Mouse (Mus musculus) midbrain, embryonic 15.5 days (tissue): ENCODE results near the gene Fbxl15. TPM values are rescaled to one million over a fixed set of nuclear protein-coding genes. Genes with fewer than 3 reads are reported as not detected.

Source experiments
- ATAC-seq: fragments of 200-750 bp; cut with Nextera tagmentation; replicated peaks from 2 replicates; pipeline ENCODE4 v1.8.0; 2017; ENCODE audit warnings: moderate TSS enrichment
- H3K27ac ChIP-seq: fragments of 300-500 bp; sonication (generic); 2 replicates; pipeline ENCODE4 v1.5.1; 2015; ENCODE audit warnings: mild to moderate bottlenecking, inconsistent platforms
- H3K27me3 ChIP-seq: fragments of 300-500 bp; sonication (generic); replicated peaks from 2 replicates; pipeline ENCODE4 v1.6.1; 2015; ENCODE audit warnings: inconsistent platforms
- H3K36me3 ChIP-seq: fragments of 300-500 bp; sonication (generic); replicated peaks from 2 replicates; pipeline ENCODE4 v1.6.1; 2015; ENCODE audit warnings: inconsistent platforms
- H3K4me1 ChIP-seq: fragments of 300-500 bp; sonication (generic); 2 replicates; pipeline ENCODE4 v1.6.1; 2015; ENCODE audit warnings: inconsistent platforms
- H3K4me2 ChIP-seq: fragments of 300-500 bp; sonication (generic); 2 replicates; pipeline ENCODE4 v1.6.1; 2015; ENCODE audit warnings: inconsistent platforms, mild to moderate bottlenecking, moderate library complexity
- H3K4me3 ChIP-seq: fragments of 300-500 bp; sonication (generic); 2 replicates; pipeline ENCODE4 v1.5.1; 2015; ENCODE audit warnings: mild to moderate bottlenecking, inconsistent platforms
- H3K9ac ChIP-seq: fragments of 300-500 bp; sonication (generic); 2 replicates; pipeline ENCODE4 v1.6.1; 2015; ENCODE audit warnings: mild to moderate bottlenecking, inconsistent platforms
- H3K9me3 ChIP-seq: fragments of 300-500 bp; sonication (generic); 2 replicates; pipeline ENCODE4 v1.6.1; 2016; ENCODE audit warnings: inconsistent platforms
- WGBS: fragments of 180-500 bp; shearing (Covaris S2); methylation state at CpG from one replicate; pipeline ENCODE4 v1.1.7; 2015; ENCODE audit warnings: mixed read lengths; 5-methylcytosine and 5-hydroxymethylcytosine counted together
- polyA plus RNA-seq: library from polyadenylated mRNA; unstranded; fragments of >200 nt; fragmentation: Nextera tagmentation; extraction: Ambion mirVana; gene quantifications from 2 replicates; pipeline ENCODE4 v1.2.1, GENCODE M21; 2015

Fbxl15 gene
- polyA plus RNA-seq, 1 experiment from 2014 or later: 48.2 TPM

GRCm38 (mm10) chr19:46339287-46339971 is 11.4 kb downstream of the Fbxl15 start:
- WGBS: 82% methylated on average over 6 of the region's 7 CpGs
- H3K36me3 ChIP-seq: no peaks in the 10 kb centered on the region
- H3K4me3 ChIP-seq: peak overlapping the region; percentile 69
- peak overlapping the region; percentile 64 for H3K27ac ChIP-seq
- H3K4me2 ChIP-seq: peak overlapping the region; percentile 40
- peak; percentile 4; the same call in 1 of the 2 replicates for ATAC-seq
- H3K9ac ChIP-seq: no peak overlapping the region
- H3K27me3 ChIP-seq: no peaks in the 10 kb centered on the region
- H3K9me3 ChIP-seq: no peaks in the 10 kb centered on the region
- H3K4me1 ChIP-seq: peaks cover 27% of the 10 kb centered on the region

- H3K9ac ChIP-seq: no peak overlapping the region
- H3K4me3 ChIP-seq: no peak overlapping the region
- H3K27ac ChIP-seq: no peak overlapping the region
- H3K27me3 ChIP-seq: 0 out of 2 replicates have a peak, but pooled peaks cover under 1% of the 10 kb centered on the region
- H3K36me3 ChIP-seq: no peaks in the 10 kb centered on the region
- no peak overlapping the region for H3K4me2 ChIP-seq
- ATAC-seq: no peak
- 23% methylated on average over 7 of the region's 7 CpGs for WGBS
- H3K4me1 ChIP-seq: peaks cover 18% of the 10 kb centered on the region
- no peaks in the 10 kb centered on the region for H3K9me3 ChIP-seq
Measured at GRCm38 (mm10) chr19:46344710-46345419, 16.9 kb downstream of the Fbxl15 start.

GRCm38 (mm10) chr19:46347146-46347545 is 19.2 kb downstream of the Fbxl15 start:
- Histone ChIP-seq H3K27ac (no peak overlapping the region), H3K9me3 (no peaks in the 10 kb centered on the region), H3K27me3 (0 out of 2 replicates have a peak, but pooled peaks cover 5% of the 10 kb centered on the region), H3K4me2 (no peak overlapping the region), H3K4me1 (peaks cover 20% of the 10 kb centered on the region), H3K4me3 (no peak overlapping the region), H3K36me3 (no peaks in the 10 kb centered on the region), H3K9ac (no peak overlapping the region)
- no peak for ATAC-seq
- 100% methylated on average over 1 of the region's 1 CpGs for WGBS

- Histone ChIP-seq H3K9me3 (no peaks in the 10 kb centered on the region), H3K27ac (peak overlapping the region; percentile 91), H3K27me3 (0 out of 2 replicates have a peak, but pooled peaks cover 5% of the 10 kb centered on the region), H3K4me1 (peaks cover 20% of the 10 kb centered on the region), H3K36me3 (no peaks in the 10 kb centered on the region), H3K4me3 (peak overlapping the region; percentile 67), H3K4me2 (peak overlapping the region; percentile 65), H3K9ac (peak overlapping the region; percentile 82)
- ATAC-seq: peak; percentile 15; the same call in 1 of the 2 replicates
- 27% methylated on average over 14 of the region's 14 CpGs for WGBS
Measured at GRCm38 (mm10) chr19:46347936-46348668, 20.1 kb downstream of the Fbxl15 start.

GRCm38 (mm10) chr19:46348761-46349458 is 20.9 kb downstream of the Fbxl15 start:
- under 1% methylated on average over 71 of the region's 78 CpGs for WGBS
- ATAC-seq: peak; percentile 96

GRCm38 (mm10) chr19:46349550-46349949 is 21.6 kb downstream of the Fbxl15 start:
- ATAC-seq: peak; percentile 10
- Histone ChIP-seq H3K27ac (peak overlapping the region; percentile 91), H3K4me1 (peaks cover 20% of the 10 kb centered on the region), H3K9me3 (no peaks in the 10 kb centered on the region), H3K4me2 (peak overlapping the region; percentile 65), H3K9ac (peak overlapping the region; percentile 82), H3K4me3 (peak overlapping the region; percentile 67), H3K36me3 (no peaks in the 10 kb centered on the region), H3K27me3 (0 out of 2 replicates have a peak, but pooled peaks cover 5% of the 10 kb centered on the region)
- 29% methylated on average over 6 of the region's 6 CpGs for WGBS

More at GRCm38 (mm10) chr19:46348761-46349458, 20.9 kb downstream of the Fbxl15 start:
- Histone ChIP-seq H3K9me3 (no peaks in the 10 kb centered on the region), H3K4me3 (peak overlapping the region; percentile 67), H3K27me3 (0 out of 2 replicates have a peak, but pooled peaks cover 5% of the 10 kb centered on the region), H3K36me3 (no peaks in the 10 kb centered on the region), H3K9ac (peak overlapping the region; percentile 82), H3K4me1 (peaks cover 20% of the 10 kb centered on the region), H3K4me2 (peak overlapping the region; percentile 65), H3K27ac (peak overlapping the region; percentile 91)

GRCm38 (mm10) chr19:46350168-46350932 is 22.4 kb downstream of the Fbxl15 start, which contains the start of gene 2310034G01Rik:
Gene 2310034G01Rik, minus strand, starts transcription at chr19:46350302.
- H3K4me2 ChIP-seq: peak within 1 kb of the TSS; percentile 65
- 0 out of 2 replicates have a peak, but pooled peaks cover 5% of the 10 kb centered on the region for H3K27me3 ChIP-seq
- 64% methylated on average over 10 of the region's 10 CpGs for WGBS
- H3K9ac ChIP-seq: peak within 1 kb of the TSS; percentile 82
- H3K4me1 ChIP-seq: peaks cover 20% of the 10 kb centered on the region
- H3K9me3 ChIP-seq: no peaks in the 10 kb centered on the region
- H3K4me3 ChIP-seq: peak within 1 kb of the TSS; percentile 67
- no peaks in the 10 kb centered on the region for H3K36me3 ChIP-seq
- peak within 1 kb of the TSS; percentile 91 for H3K27ac ChIP-seq
- ATAC-seq: no peak

- Histone ChIP-seq H3K4me1 (peaks cover 15% of the 10 kb centered on the region), H3K9me3 (no peaks in the 10 kb centered on the region), H3K4me2 (peak overlapping the region; percentile 73), H3K4me3 (peak overlapping the region; percentile 48), H3K27me3 (peaks cover 5% of the 10 kb centered on the region), H3K9ac (peak overlapping the region; percentile 58), H3K27ac (peak overlapping the region; percentile 49), H3K36me3 (no peaks in the 10 kb centered on the region)
- under 1% methylated on average over 29 of the region's 29 CpGs for WGBS
- peak; percentile 94 for ATAC-seq
Measured at GRCm38 (mm10) chr19:46356701-46357138, 28.7 kb downstream of the Fbxl15 start.

- H3K36me3 ChIP-seq: no peaks in the 10 kb centered on the region
- H3K4me3 ChIP-seq: peak overlapping the region; percentile 48
- WGBS: 20% methylated on average over 25 of the region's 25 CpGs
- no peak for ATAC-seq
- H3K27me3 ChIP-seq: peaks cover 5% of the 10 kb centered on the region
- H3K4me2 ChIP-seq: peak overlapping the region; percentile 73
- peaks cover 15% of the 10 kb centered on the region for H3K4me1 ChIP-seq
- no peaks in the 10 kb centered on the region for H3K9me3 ChIP-seq
- H3K27ac ChIP-seq: no peak overlapping the region
- H3K9ac ChIP-seq: peak overlapping the region; percentile 58
Measured at GRCm38 (mm10) chr19:46357344-46358280, 29.6 kb downstream of the Fbxl15 start.

GRCm38 (mm10) chr19:46358381-46358780 is 30.4 kb downstream of the Fbxl15 start:
- Histone ChIP-seq H3K27ac (no peak overlapping the region), H3K4me1 (peaks cover 15% of the 10 kb centered on the region), H3K9ac (no peak overlapping the region), H3K9me3 (no peaks in the 10 kb centered on the region), H3K27me3 (peaks cover 5% of the 10 kb centered on the region), H3K4me2 (no peak overlapping the region), H3K36me3 (no peaks in the 10 kb centered on the region), H3K4me3 (no peak overlapping the region)
- ATAC-seq: no peak
- WGBS: 67% methylated on average over 4 of the region's 4 CpGs
